Mouse (Mus musculus): ENCODE measurements at regions not wholly inside any gene's neighbourhood (a gene's known extent, or its start where the extent isn't known, plus 50 kb on each side); places are given as distances from the start of the nearest gene placed in this dataset.

DNA sequence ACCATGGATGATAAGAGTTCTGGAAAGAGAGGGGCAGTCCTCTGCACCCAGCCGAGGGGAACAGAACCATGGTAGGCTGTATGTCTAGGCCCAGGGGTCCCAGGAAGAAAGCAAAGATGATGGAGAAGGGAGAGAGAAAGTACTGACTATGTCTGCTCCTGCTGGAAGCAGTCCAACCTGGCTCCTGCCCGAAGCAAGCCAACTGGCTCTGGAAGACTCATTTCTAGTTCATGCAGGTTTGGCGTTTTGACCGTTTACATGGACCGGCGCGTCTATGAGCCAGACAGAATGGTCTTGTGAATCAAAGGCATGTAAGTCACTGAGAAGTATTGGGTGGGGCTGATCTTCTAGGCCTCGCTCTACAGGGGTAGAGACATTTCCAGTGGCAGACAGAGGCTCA, 385.6 kb downstream of the Zfp536 start:
- in situ Hi-C loops (cut with MboI) = no loop called here

DNA sequence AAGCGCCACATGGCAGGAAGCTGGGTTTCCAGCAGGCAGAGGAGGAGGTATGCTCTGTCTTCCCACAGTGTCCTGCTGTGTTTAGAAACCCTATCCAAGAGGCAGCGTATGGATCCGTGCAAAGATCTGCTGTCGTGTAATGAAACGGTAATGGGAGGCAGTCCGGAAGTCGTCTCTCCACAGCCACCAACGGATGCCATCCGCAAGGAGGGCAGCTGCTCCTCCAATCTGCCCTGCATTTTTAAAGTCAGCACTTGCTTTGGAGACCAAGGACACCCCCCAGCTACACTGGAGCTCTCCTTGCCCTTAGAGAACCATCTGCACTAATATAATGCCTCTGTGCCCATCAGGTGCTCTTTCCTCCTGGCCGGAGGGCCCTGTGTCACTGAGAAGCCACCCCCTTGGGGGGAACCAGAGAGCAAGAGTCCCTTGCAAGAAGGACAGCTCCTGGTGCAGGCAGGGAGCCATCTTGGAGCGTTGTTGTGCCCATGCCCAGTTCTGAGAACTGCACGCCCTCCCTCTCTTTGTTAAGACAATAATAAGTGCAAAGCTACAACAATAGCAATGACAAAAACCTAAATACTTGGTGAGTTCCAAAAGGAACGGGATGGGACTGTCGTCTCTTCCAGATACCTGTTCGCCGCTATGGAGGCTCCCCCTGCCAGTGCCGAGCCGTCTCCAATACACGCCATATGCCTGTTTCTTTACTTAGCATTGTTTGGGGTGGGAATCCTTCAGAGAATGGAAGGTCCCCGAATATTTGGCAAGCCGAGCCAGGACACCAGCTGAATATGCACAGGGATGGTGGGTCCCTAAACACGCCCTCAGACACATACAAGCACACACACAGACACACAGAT, 384.4 kb downstream of the Zfp536 start:
- in situ Hi-C loops (cut with MboI) = no loop called here

DNA sequence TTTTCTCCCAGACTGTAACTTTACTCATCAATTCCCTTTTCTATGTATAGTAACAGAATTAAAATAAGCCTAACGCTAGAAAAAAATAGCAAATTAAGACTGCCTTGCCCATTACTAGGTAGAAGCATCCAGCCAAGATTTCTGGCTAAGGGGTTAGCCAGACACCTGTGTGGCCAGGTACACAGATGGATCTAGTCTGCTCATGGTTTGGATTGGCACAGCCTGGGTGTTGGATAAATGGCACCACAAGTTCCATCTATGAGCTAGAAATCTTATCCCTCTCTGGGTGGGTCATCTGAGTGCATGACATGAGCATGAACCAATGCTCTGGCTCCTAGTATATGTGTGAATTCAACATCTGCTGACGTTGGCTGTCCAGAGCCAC, 383.7 kb downstream of the Zfp536 start:
- in situ Hi-C loops (cut with MboI) = no loop called here

DNA sequence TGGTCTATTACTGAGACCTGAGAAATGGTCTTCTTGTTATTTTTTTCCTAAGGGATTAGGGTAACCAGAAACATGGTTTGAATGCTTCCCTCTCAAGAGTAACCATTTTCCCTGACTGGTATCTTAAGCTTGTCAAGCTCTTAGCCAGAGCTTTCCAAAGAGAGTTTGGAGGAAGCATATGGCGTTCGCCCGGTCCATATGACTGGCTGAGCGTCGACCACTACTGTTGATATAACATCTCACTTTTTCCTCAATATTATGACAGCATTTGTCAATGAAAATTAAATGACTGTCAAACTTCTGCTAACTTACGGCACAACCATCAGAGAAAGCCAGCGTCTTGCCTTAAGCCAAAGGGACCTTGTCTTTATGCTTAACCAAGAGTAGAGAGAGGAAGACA, 383.2 kb downstream of the Zfp536 start:
- in situ Hi-C loops (cut with MboI) = no loop called here

DNA sequence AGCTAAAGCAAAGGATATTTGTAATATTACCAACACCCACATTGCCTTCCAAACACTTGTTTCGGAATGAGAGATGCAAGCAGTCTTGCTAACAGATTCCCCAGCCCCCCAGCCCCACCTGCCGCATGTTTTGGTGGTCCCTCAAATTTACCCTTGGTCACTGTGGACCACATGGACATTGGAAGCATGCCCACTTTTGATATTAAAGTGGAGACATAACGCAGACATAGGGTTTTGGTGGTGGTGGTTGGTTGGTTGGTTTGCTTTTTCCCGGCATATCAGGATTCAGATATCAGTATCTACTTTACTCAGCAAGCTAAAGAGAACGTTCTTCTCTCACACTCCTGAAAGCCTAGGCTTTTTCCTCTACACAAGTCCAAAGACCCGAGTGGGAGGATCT, 381.3 kb downstream of the Zfp536 start:
- in situ Hi-C loops (cut with MboI) = no loop called here

DNA sequence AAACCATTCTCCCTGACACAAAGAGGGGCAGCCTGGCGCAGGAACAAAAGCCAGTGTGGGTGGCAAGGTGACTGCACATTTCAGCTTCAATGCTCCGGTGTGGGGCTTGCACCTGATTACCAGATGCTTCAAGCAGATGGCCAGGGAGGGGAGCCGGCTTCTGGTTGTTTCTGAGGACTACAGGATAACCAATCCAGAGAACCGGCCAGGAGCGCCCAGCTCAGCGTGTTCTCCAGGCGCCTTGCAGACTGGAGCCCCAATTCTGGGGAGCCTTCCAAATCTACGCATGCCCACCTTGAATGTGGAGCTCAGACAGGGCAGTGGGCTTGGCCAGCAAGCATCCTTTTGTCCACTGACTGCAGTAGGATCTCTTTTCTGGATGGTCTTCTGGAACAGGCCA, 380.8 kb downstream of the Zfp536 start:
- in situ Hi-C loops (cut with MboI) = no loop called here

DNA sequence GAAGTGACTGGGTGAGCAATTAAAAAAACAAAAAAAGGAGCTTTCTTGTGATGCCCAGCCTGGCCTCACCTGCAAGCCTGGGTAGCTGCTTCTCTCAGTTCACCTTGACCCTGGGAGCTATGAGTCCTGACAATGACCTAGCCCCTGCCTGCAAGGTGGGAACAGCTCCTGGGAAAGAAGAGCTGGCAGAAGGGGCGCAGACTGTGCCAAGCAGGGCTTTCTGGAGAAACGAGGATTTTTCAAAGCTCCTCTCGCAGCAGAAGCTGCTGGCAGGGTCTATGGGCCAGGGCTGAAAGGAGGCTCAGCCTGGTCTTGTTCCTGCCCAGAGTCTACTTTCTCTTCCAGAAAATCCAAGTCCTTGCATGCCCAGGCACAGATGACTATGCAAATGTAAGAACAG, 380.4 kb downstream of the Zfp536 start:
- in situ Hi-C loops (cut with MboI) = no loop called here

DNA sequence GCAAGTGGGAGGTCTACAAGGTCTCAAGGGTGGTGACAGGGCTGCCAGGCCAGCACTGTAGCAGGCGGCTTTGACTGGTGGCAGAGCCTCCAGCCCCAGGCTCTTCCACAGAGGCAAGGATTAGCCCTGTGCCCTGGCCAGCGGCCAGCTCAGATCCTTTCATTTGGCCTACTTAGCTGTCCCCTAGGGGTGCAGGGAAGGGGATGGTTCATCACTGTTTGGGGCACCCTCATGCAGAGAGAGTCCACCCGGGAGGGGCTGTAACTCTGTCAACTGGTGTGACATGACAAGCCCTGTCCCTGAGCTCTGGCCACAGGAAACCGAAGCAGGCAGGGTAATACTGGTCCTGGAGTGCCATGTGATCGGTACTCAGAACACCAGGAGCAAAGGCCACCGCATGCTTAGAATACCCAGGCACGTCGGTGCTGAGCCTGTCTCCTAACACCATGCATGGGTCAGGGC, 378.4 kb downstream of the Zfp536 start:
- in situ Hi-C loops (cut with MboI) = no loop called here

DNA sequence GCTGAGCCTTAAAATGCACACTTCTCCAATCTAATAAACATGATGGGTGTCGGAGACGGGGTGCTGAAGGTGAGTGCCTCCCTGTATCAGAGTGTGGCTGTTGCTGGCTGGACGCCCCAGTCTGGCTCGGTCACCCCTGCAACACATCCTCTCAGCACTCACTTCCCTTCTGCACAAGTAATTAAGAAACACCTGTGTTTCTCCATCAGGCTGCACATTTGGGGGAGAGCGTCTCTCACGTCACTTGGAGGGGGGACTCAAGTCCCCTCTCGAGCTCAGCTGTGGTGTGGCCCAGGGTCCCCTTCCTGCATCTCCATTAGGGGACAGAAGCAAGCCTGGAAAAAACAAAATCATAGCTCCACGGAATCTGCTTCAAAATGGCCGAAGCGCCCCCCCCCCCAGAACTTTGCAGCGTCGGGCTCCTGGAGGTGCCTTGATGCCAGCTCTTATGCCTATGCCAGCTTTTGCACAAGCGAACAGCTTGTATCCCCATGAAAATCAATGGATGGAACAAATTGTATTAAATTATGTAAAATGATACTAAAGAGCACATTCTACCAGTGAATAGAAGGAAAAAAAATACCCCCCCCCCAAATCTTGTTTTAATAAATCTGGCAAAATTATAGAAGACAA, 377.4 kb downstream of the Zfp536 start:
- in situ Hi-C loops (cut with MboI) = no loop called here

DNA sequence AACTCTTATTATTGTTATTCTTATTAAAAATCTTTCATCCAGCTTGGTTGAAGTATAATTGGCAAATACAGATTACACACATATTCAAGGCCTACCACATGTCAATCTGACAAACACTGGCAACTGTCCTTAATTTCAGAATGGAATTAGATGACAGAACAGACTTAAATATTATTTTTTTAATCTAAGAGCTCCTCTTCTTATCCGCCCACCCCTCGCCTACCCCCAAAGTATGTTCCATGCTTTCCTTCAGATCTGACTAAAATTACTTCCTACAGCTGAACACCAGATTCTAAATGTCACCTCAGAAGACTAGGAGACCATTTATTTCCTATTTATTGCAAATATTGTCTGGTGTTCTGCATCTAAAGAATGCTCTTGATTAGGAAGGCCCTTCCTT, 370.0 kb downstream of the Zfp536 start:
- in situ Hi-C loops (cut with MboI) = no loop called here

DNA sequence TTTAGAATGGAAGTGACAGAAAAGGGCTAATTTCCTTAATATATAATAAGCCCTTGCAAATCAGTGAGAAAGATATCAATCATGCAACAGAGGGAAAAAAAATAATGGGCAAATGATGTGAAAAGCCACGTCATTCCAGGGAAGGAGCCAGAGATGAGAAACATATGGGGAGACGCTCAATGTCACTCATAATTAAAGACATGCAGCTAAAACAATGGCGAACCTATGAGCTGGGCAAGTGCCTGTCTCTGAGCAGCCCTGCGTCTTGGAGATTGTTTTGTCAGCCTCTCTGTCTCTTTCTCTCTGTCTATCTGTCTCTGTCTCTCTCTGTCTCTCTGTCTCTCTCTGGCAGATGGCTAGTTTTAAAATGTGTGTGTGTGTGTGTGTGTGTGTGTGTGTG, 360.1 kb downstream of the Zfp536 start:
- in situ Hi-C loops (cut with MboI) = no loop called here

DNA sequence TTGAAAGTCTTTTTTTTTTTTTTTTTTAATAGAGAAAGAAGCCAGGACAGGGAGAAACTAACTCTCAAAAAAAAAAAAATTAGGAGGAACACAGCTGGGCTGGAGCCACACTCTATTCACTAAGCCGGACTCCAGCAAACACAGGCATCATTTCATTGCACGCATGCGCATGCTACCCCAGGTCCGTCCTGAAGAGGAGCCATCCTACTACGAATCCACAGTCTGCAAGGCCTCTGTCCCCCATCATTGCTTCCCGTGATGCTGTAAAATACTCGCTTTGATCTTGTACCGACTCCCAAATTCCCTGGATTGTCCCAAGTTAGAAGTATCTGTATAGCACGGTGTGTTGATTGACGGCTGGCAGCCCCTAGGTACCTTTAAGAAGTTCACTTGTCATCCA, 351.7 kb downstream of the Zfp536 start:
- in situ Hi-C loops (cut with MboI) = no loop called here
